Mouse (Mus musculus): Measurements from ENCODE around the gene Egln1.

- TF ChIP-seq CTCF (IDR thresholded peaks at IDR 0.05; ENCODE audit: control insufficient read depth, insufficient read depth, insufficient replicate concordance, low read depth, low read length) (no peak), POLR2A (IDR thresholded peaks at IDR 0.05; ENCODE audit: control insufficient read depth, low read depth, low read length) (no peak)
Observed at GRCm38 (mm10) chr8:124867126-124867525, 82.0 kb downstream of the Egln1 start.

All from testis, adult 2 months (tissue).